Comparison of ENCODE assay signal across 9 mouse cellular contexts in the genomic region with DNA sequence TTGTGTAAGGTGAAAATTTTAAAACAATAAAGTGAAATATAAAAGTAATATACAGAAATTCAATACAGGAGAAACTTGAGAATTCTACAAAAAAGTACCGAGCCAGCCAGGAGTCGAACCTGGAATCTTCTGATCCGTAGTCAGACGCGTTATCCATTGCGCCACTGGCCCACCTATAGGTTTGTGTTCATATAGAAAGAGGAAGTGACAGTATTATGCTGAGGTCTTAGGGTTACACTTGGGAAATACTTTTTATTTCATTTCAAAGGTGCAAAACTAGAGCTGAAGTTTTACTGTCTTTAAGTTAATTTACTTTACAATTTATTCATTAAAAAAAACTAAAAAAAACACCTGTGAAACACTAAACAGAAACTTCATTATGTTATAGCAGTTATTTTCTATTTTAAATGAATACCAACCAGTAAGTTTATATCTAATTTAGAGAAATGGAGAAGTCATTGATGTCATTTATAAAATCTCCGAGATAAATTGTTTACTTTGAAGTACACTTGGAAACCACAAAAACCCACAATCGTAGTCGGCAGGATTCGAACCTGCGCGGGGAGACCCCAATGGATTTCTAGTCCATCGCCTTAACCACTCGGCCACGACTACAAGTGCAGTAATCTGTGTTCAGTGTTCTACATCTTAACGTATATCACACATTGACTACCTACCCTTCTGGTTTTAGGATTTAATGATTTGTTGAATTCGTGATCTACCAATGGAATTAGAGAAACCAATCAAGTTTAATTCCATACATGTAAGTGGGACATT. TPM values are rescaled to one million over a fixed set of nuclear protein-coding genes. Genes with fewer than 3 reads are reported as not detected.
DNase-seq lines count a peak whose midpoint lies in the region; ATAC-seq lines count a peak whose summit lies in the region.
"Had no signal": no experiment of that assay in that cellular context is flagged by ENCODE, and none has a peak within 500 bp of the region (broad histone marks: within the 10 kb centered on the region; RNA-seq: fewer than 3 reads in every experiment).

No protein-coding gene starts in this region.

- H3K4me2 ChIP-seq in lung, embryonic 16.5 days (ENCODE audit: low read depth, low read length), result no peak overlapping the region

- no peaks in the 10 kb centered on the region for H3K9me3 ChIP-seq in lung, embryonic 16.5 days (ENCODE audit: control insufficient read depth, low read length)

- no peak overlapping the region for H3K27ac ChIP-seq in lung, embryonic 16.5 days (ENCODE audit: low read length)

- H3K36me3 ChIP-seq in lung, embryonic 16.5 days (ENCODE audit: control insufficient read depth, insufficient read depth, low read length), result no peaks in the 10 kb centered on the region

- peak; percentile 70 for DNase-seq in 3134 (ENCODE audit: extremely low read depth, insufficient read length, low spot score)
- peak; percentile 78 to 84 for DNase-seq in CD8-positive naive resting alpha-beta T cell, adult 2 months (ENCODE audit: low read depth in 2 of 2, low spot score in 2 of 2)
- peak; percentile 83 for DNase-seq in heart, adult 8-10 months (ENCODE audit: low spot score)
- DNase-seq in layer of hippocampus, adult 11-12 months (ENCODE audit: low spot score), result peak; percentile 67
- peak; percentile 74 for DNase-seq in right cerebral cortex, postnatal 25 days
- DNase-seq in urinary bladder, postnatal 10 days (ENCODE audit: low spot score), result no peak

- no peak overlapping the region for H3K9ac ChIP-seq in lung, embryonic 16.5 days (ENCODE audit: low read length)

- no peaks in the 10 kb centered on the region for H3K27me3 ChIP-seq in lung, embryonic 16.5 days (ENCODE audit: control insufficient read depth, insufficient read depth, low read depth, low read length)

- no peak overlapping the region for H3K4me3 ChIP-seq in lung, embryonic 16.5 days (ENCODE audit: low read length)

- WGBS in lung, embryonic 16.5 days, result 4% methylated on average over 17 of the region's 17 CpGs

- H3K4me1 ChIP-seq in lung, embryonic 16.5 days (replicated peaks; ENCODE audit: control insufficient read depth, insufficient read depth, low read length), result peaks cover 22% of the 10 kb centered on the region

- peak; percentile 45; the same call in 1 of the 2 replicates for ATAC-seq in common myeloid progenitor, adult 5-6 weeks (replicated peaks; ENCODE audit: low read depth, poor library complexity, severe bottlenecking)
- peak; percentile 48; the same call in 1 of the 2 replicates for ATAC-seq in lung, embryonic 16.5 days (ENCODE audit: low read depth)

RNA-seq across cellular contexts. Expression of a gene that starts 12.0 kb away (rescaled TPM):
- not detected in 2 replicates for total RNA-seq in common myeloid progenitor, adult 5-6 weeks (2017)
- total RNA-seq in heart, adult 8-10 months (2022), result not detected
- 0.20 and 0.28 TPM in 2 replicates for polyA plus RNA-seq in lung, embryonic 16.5 days (2015; fragmentation: Nextera tagmentation; extraction: Ambion mirVana)
- total RNA-seq: gastrocnemius, postnatal 36 days had no signal

RNA-seq across cellular contexts. Expression of a gene that starts 30.2 kb away (rescaled TPM):
- total RNA-seq in common myeloid progenitor, adult 5-6 weeks (2017), result 1,499 and 1,774 TPM in 2 replicates
- 100 to 1,000 TPM; 231 to 254 (median 246) TPM for total RNA-seq in heart, adult 8-10 months (2022)
- 4.3 and 8.4 TPM in 2 replicates for polyA plus RNA-seq in lung, embryonic 16.5 days (2015; fragmentation: Nextera tagmentation; extraction: Ambion mirVana)

RNA-seq across cellular contexts. Expression of a gene that starts 33.1 kb away (rescaled TPM):
- total RNA-seq in common myeloid progenitor, adult 5-6 weeks (2017), result 1,142 and 1,285 TPM in 2 replicates
- 10 to 100 TPM in 1 of 4 experiments, 1 to 10 TPM in 3; 2.4 to 17.9 (median 5.5) TPM for total RNA-seq in heart, adult 8-10 months (2022)
- polyA plus RNA-seq in lung, embryonic 16.5 days (2015; fragmentation: Nextera tagmentation; extraction: Ambion mirVana), result 7.1 and 8.0 TPM in 2 replicates

RNA-seq across cellular contexts. Expression of a gene that starts 34.6 kb away (rescaled TPM):
- 199 and 205 TPM in 2 replicates for total RNA-seq in common myeloid progenitor, adult 5-6 weeks (2017)
- 1 to 10 TPM; 3.4 to 5.0 (median 3.8) TPM for total RNA-seq in heart, adult 8-10 months (2022)
- 5.6 and 6.2 TPM in 2 replicates for polyA plus RNA-seq in lung, embryonic 16.5 days (2015; fragmentation: Nextera tagmentation; extraction: Ambion mirVana)

RNA-seq across cellular contexts. Expression of a gene that starts 34.9 kb away (rescaled TPM):
- total RNA-seq in common myeloid progenitor, adult 5-6 weeks (2017), result not detected in 2 replicates
- not detected for total RNA-seq in heart, adult 8-10 months (2022)
- 0.06 and 0.10 TPM in 2 replicates for polyA plus RNA-seq in lung, embryonic 16.5 days (2015; fragmentation: Nextera tagmentation; extraction: Ambion mirVana)
- total RNA-seq: gastrocnemius, postnatal 36 days had no signal

Comparison
In these comparisons a context has a peak if more than half of its experiments do, and no peak if none do; other contexts are left out.
1. RNA of a gene that starts 33.1 kb away (total RNA-seq): 1,142 to 1,285 TPM in common myeloid progenitor, adult 5-6 weeks; 2.4 to 17.9 TPM in heart, adult 8-10 months; every median in the first group is over 10 times any median in the second.